Mouse (Mus musculus) myocyte (in vitro differentiated cells): ENCODE measurements around the gene Clnk.

Experiments used
- CEBPB ChIP-seq: IDR thresholded peaks from 2 replicates; pipeline ENCODE4 v1.6.1; 2011; ENCODE audit warnings: mild to moderate bottlenecking, moderate library complexity; ENCODE audit not compliant: poor library complexity, insufficient read depth, severe bottlenecking
- POLR2A ChIP-seq: IDR thresholded peaks from one replicate; pipeline ENCODE4 v1.6.1; 2011; ENCODE audit warnings: low read depth, mild to moderate bottlenecking, control low read depth, moderate library complexity; ENCODE audit not compliant: insufficient read length
- POLR2AphosphoS2 ChIP-seq: IDR thresholded peaks from one replicate; pipeline ENCODE4 v1.6.1; 2011; ENCODE audit warnings: low read depth, control low read depth; ENCODE audit not compliant: insufficient read length
- SRF ChIP-seq: IDR thresholded peaks from one replicate; pipeline ENCODE4 v1.6.1; 2011; ENCODE audit warnings: low read depth; ENCODE audit not compliant: control insufficient read depth, insufficient read length

DNA sequence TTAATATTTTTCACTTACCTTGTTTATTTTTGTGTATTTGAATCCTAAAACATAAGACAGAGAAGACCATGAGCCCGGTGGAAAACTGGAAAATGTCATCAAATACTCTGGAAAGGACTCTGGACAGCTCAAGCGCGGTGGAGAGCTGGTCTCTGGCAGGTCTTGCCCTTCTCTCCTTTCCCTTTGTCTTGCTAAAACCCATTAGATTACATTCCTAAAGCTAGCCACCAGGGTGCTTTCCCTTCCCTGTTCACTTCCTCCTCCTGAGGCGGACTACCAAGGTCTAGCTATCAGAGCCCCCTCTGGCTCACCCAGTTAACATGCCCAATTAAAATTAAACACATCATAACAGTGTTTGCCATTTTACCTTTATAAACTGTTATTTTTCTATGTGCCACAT lies 123.9 kb downstream of the Clnk start:
- no peak for TF ChIP-seq SRF
- no peak for TF ChIP-seq POLR2A
- no peak for TF ChIP-seq POLR2AphosphoS2
- no peak for TF ChIP-seq CEBPB
